Mouse (Mus musculus) testis, postnatal 14 days (tissue): ENCODE measurements around the gene Timm22.
A peak's percentile ranks its signal among the peaks of the same experiment; 100 is the strongest.

Experiments used
- DNase-seq: peaks from one replicate; pipeline ENCODE4 v3.0.0; 2021; ENCODE audit warnings: low spot score

Timm22 gene

DNA sequence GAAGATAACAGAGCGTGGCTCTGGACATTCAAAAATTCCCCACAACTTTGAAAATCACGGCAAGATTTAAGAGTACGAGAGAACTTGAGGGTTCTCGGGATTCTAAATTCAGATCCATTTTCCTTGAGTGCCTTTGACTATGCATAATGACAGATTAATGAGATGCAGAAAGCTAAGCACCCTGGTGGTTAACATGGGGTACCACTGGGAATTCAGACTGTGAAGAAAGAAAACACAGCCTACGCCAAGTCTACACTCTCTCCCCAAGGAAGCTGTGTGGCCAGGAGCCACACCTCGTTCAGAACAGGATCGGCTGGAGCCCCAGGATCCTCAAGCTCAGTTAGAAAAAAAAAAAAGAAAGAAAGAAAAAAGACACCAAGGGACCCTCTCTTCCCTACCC is 14.2 kb upstream of the Timm22 start:
- DNase-seq, result no peak

DNA sequence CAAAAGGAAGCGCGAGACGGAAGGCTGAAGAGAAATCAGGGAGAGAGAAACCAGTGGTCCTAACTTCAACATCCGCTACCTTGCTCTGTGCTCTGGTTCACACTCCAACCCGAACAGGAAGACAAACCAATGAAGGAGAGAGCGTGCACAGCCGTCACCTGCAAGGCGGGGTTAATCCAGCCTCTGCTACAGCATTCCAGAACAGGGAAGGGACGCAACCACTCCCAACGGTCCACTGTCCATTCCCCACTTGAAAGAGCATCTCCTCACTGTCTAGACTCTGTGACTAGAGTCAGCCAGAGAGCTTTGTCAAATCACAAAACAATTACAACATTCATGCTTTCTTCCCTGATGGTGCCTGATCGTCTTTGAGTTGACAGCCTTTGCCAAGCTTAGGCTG is 13.8 kb upstream of the Timm22 start:
- DNase-seq, result no peak

- DNase-seq, result peak; percentile 24
Observed at GRCm38 (mm10) chr11:76397650-76398311, 9.0 kb upstream of the Timm22 start.

DNA sequence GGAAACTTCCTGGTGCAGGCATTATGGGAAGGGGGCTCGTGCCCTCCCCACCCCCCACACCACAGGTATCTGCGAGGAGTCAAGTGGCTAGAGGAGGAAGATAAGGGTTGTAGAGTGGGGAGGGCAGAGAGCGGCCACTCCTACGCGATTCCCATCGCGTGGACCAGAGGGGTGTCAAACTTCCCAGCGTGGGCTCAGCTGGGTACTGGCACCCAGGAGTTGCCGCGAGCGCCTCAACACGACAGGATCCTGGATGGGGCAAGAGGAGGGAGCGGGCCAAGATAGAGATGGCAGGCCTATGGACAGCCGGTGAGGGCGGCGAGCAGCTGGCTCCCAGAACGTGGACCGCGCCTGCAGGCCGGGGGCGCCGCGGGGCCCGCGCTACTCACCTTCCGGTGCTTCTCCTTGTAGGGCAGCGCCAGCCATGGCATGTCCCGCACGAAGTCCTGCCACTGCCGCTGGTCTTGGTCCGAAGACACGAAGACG is 8.4 kb upstream of the Timm22 start:
- DNase-seq, result peak; percentile 59

GRCm38 (mm10) chr11:76398798-76399586 is 7.8 kb upstream of the Timm22 start, which contains the start of gene Nxn:
TSS of gene Nxn (minus strand) at chr11:76399140.
- DNase-seq, result peak; percentile 91

- DNase-seq, result no peak
Observed at GRCm38 (mm10) chr11:76399587-76400330, 7.0 kb upstream of the Timm22 start.

GRCm38 (mm10) chr11:76401398-76401797 is 5.4 kb upstream of the Timm22 start:
- DNase-seq, result no peak

GRCm38 (mm10) chr11:76405113-76405512 is 1.6 kb upstream of the Timm22 start:
- DNase-seq, result no peak

DNA sequence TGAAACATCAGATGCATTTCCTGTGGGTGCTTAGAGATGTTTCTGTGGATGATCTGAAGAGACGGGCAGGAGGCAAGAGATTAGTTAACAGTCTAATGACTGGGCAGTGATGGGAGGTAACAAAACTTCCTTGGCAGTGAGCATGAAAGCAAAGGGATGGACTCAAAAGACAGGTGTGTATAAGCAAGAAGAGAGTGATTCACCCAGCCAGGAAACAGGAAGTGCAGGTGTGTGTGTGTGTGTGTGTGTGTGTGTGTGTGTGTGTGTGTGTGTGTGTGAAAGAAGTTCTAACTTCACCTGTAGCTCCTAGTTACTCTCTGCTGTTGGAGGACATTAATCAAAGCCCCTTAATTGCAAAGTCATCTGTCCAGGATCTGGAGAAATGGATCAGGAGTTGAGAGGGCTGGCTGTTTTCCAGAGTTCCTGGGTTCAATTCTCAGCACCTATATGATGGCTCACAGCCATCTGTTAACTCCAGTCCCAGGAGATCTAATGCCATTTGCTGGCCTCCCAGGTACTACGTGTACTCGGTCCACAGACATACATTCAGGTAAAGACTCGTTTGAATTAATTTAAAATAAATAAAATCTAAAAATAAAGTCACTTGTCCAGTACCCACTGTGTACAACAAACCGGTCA is 1.0 kb upstream of the Timm22 start:
- no peak for DNase-seq

DNA sequence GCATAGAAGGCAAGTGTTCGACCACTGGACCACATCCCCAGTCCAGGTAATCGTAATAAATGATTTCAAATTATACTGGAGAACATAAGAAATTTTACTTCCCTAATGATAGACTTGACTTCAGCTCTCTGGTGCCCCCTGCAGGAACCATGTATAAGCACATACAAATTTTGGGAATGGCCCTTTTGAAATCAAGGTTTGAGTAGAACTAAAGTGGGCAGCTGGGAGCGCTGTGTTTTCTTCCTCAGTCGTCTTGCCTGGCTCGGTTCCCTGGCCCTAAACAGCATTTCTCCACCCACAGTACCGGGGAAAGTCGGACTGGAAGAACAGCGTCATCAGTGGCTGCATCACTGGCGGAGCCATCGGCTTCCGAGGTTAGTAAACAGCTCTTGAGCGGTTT is 4.1 kb downstream of the Timm22 start:
- DNase-seq, result no peak

- DNase-seq, result no peak
Observed at GRCm38 (mm10) chr11:76413202-76413601, 6.5 kb downstream of the Timm22 start.

DNA sequence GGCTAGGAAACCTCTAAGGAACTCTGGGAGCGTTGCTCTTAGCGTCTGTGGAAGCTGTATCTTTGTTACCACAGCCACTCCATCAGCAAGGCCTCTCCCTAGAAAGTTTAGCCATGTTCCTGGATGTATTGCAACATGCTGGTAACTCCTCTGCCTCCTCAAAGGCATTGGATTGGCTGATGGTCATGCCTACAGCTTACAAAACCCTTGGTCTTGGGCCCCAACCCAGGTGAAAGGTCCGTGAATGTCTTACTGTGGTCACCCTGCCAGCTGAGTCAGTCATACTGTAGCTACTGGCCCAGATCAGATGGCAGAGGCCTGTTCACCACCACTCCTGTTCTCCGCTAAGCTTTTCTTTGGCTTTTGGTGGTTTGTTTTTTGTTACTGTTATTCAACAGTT is 8.2 kb downstream of the Timm22 start:
- DNase-seq, result no peak

- DNase-seq, result no peak
Observed at GRCm38 (mm10) chr11:76415985-76416384, 9.2 kb downstream of the Timm22 start.

DNA sequence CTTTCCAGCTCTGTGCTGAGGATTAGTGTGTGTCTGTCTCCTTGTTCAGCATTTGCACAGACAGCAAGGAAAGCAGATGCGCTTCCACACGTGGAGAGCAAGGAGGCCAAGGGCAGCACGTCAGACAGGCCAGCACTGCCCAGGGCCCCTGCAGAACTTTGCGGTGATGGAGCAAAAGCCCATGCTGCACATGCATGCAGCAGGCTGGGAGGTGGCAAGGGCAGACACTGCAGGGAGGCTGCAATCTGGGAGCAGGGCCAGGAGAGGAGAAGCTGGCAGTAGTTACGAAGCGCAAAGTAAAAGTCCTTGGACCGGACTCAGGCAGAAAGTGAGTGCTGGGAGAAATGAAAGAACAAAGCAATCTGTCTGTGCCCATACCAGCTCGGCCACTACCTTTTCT is 11.7 kb downstream of the Timm22 start:
- DNase-seq, result peak; percentile 54

- no peak for DNase-seq
Observed at GRCm38 (mm10) chr11:76419179-76419578, 12.4 kb downstream of the Timm22 start.

DNA sequence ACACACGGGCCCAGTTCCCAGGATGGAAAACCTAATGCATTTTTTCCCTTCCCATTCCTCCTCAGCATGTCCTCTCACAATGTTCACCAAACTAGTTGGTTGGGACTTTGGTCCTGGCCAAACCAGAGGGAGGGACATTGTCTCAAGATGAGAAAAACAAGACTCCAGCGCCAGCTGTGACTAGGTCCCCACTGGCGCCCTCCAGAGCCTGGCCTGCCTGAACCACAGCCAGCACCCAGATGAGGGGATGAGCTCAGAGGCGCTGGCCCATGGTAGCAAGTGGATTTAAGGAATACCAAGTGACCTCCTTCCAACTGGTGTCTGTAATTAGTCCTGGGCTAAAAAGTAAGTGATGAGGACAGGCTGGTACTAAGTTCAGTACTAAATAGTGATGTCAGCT is 14.1 kb downstream of the Timm22 start:
- no peak for DNase-seq

GRCm38 (mm10) chr11:76425749-76426148 is 19.0 kb downstream of the Timm22 start:
- no peak for DNase-seq

- DNase-seq, result no peak
Observed at GRCm38 (mm10) chr11:76427781-76428180, 21.0 kb downstream of the Timm22 start.

DNA sequence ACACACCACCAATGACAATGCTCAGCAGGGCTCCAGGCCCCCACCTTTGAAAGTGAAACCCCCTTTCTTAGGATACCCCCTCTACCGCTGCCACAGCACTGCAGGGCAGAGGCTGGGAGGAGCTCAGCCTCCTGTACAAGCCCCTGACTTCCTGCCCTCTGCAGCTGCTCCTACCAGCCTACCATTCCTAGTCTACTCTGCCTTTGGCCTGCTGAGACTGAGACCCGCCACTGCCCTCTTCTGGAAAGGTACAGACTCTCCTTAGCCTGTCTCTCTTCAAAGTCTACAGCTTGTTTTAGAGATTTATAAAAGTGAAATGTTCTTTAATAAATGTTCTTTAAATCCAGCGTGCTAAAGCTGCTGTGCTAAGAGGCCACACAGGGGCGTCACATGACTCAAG is 22.3 kb downstream of the Timm22 start:
- no peak for DNase-seq

- no peak for DNase-seq
Observed at GRCm38 (mm10) chr11:76429556-76429955, 22.8 kb downstream of the Timm22 start.

DNA sequence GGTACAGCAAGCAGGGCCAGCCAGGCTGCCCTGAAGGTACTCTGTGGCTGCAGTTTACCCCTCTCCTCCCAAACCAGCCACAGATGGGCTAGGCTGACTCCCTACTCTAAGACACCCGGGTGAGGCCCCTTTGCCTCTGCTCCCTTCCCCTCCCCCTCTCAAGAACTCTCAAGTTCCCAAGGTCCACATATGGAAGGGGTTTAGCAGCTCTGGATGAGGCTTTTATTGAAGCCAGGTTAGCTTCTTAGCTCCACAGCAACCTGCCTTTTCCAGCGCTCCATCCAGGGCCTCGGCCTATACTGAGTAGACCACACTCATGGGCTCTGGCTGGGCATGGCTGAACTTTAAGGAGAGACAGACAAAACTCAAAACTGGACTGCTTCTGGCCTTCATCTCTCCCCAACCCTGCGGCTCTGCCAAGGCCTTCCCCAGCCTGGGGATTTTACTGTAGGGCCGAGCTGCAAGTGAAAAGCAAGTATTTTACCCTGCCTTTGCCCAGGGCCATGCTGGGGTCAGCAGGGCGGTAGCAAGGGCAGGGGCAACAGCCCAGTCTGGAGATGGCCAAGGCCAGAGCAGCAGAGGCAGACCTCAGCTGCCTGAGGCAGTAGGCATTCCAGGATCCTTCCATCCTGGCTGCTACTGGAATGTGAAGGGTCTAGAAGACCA is 23.3 kb downstream of the Timm22 start:
- no peak for DNase-seq

DNA sequence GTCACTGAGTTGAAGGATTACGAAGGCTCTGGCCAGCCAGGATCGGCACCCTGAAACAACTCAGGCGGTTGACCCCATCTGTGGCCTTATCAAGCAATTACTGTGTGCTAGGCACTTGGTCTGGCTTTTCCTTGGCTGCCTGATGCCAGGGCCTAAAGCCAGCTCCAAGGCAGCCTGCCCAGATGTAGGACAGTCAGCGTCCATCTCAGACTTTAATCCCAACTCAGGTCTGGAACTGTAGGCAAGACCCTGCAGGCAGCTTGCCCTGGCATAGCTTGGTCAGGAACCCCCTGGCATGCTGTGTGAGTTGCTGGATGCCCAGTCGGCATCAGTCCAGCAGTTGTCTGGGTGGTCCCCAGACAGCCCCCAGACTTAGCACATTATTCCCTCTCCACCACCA is 29.3 kb downstream of the Timm22 start:
- no peak for DNase-seq
